Mouse (Mus musculus): ENCODE data around the gene Nup205. TPM values are rescaled to one million over a fixed set of nuclear protein-coding genes. Genes with fewer than 3 reads are reported as not detected.
A peak's percentile ranks its signal among the peaks of the same experiment; 100 is the strongest.
"Not testable (repeated sequence)": the region's sequence is repeated elsewhere in the genome, so short reads cannot be mapped to it uniquely, and the experiment has no call there.

The Nup205 gene
- polyA plus RNA-seq, 1 experiment from 2014 or later: 23.0 TPM

DNA sequence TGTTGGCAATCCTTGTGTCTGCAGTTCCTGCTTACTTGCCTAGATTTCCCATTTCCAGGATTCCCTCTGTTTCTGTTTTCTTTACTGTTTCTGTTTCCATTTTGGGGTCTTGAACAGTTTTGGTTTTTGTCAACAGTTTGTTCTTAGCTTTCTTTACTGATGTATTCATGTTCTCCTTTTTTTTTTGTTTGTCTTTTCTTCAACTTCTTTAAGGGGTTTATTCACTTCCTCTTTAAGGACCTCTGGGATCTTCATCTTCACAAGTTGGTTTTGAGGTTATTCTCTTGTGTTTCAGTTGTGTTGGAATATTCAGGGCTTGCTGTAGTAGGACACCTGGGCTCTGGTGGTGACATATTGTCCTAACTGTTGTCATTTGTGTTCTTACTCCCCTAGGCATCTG lies 22.7 kb upstream of the Nup205 start:
- H3K4me2 ChIP-seq (ENCODE audit: low read depth, low read length): no peak overlapping the region
- H3K27ac ChIP-seq (ENCODE audit: low read length): no peak overlapping the region
- H3K36me3 ChIP-seq (ENCODE audit: control insufficient read depth, insufficient read depth): no peaks in the 10 kb centered on the region
- H3K4me1 ChIP-seq (ENCODE audit: control insufficient read depth, insufficient read depth, low read length): peaks cover 4% of the 10 kb centered on the region; the same call in 1 of the 2 replicates
- no peak overlapping the region for H3K4me3 ChIP-seq (ENCODE audit: low read length)
- no peaks in the 10 kb centered on the region for H3K27me3 ChIP-seq (ENCODE audit: control insufficient read depth, insufficient read depth, low read length)
- no peak overlapping the region for H3K9ac ChIP-seq (ENCODE audit: low read length)
- ATAC-seq (replicated peaks; ENCODE audit: extremely low read depth, insufficient read depth, low FRiP score): no peak
- no peaks in the 10 kb centered on the region for H3K9me3 ChIP-seq (replicated peaks; ENCODE audit: control insufficient read depth, low read length)

DNA sequence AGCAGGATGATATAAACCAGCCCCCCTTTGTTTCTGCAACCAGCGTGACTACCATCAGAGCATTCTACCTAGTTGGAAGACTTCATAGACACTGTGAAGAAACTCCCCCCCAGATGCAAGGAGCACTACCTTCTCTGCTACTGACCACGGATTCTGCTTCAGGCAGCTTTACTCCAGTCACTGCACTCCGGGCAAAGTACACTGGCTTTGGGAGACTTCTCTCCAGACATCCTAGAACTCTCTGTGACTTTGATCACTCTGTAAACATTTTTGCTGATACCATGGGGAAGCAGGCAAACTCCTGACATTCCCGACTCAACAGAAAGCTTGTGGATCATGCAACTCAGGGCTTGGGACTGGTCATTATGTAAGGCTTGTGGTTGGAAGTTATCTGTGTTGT lies 8.0 kb upstream of the Nup205 start:
- H3K4me2 ChIP-seq (ENCODE audit: low read depth, low read length): no peak overlapping the region
- no peak overlapping the region for H3K9ac ChIP-seq (ENCODE audit: low read length)
- H3K4me3 ChIP-seq (ENCODE audit: low read length): no peak overlapping the region
- no peak overlapping the region for H3K27ac ChIP-seq (ENCODE audit: low read length)
- no peak for ATAC-seq (replicated peaks; ENCODE audit: extremely low read depth, insufficient read depth, low FRiP score)
- H3K27me3 ChIP-seq (ENCODE audit: control insufficient read depth, insufficient read depth, low read length): no peaks in the 10 kb centered on the region
- WGBS: 48% methylated on average over 4 of the region's 4 CpGs
- no peaks in the 10 kb centered on the region for H3K36me3 ChIP-seq (ENCODE audit: control insufficient read depth, insufficient read depth)
- no peaks in the 10 kb centered on the region for H3K9me3 ChIP-seq (replicated peaks; ENCODE audit: control insufficient read depth, low read length)
- no peaks in the 10 kb centered on the region for H3K4me1 ChIP-seq (ENCODE audit: control insufficient read depth, insufficient read depth, low read length)

DNA sequence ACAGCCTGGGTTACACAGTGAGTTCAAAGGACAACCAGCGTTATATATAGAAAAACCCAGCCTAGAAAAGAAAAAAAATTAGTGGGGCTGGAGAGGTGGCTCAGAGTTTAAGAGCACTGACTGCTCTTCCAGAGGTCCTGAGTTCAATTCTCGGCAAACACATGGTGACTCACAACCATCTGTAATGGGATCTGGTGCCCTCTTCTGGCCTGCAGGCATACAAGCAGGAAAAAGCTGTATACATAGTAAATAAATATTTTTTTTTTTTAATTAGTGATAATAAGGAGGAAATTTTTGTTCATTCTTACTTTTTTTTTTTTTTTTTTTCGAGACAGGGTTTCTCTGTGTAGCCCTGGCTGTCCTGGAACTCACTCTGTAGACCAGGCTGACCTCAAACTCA lies 5.2 kb upstream of the Nup205 start:
- H3K9me3 ChIP-seq (replicated peaks; ENCODE audit: control insufficient read depth, low read length); H3K9ac ChIP-seq (ENCODE audit: low read length); H3K27me3 ChIP-seq (ENCODE audit: control insufficient read depth, insufficient read depth, low read length); H3K4me2 ChIP-seq (ENCODE audit: low read depth, low read length); ATAC-seq (replicated peaks; ENCODE audit: extremely low read depth, insufficient read depth, low FRiP score); H3K4me3 ChIP-seq (ENCODE audit: low read length); H3K4me1 ChIP-seq (ENCODE audit: control insufficient read depth, insufficient read depth, low read length); H3K27ac ChIP-seq (ENCODE audit: low read length); H3K36me3 ChIP-seq (ENCODE audit: control insufficient read depth, insufficient read depth): not testable (repeated sequence)
- WGBS: 60% methylated on average over 3 of the region's 3 CpGs

DNA sequence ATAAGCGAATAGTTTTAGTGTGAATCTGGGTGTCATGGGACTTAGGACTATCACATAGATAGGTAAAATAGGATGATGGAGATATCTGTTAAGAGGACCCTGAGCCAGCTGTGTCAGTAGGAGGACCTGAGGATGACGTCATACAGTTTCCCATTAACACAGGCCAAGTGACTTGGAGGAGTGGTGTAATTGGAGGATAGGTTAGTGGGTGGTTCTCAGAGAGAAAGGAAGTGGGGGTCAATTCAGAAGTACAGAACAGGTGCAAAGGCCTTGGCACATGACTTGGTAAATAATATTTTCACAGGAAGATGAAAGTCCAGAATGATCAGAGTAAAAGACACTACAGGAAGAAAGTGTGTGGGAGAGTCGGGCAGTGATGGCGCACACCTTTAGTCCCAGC lies 4.0 kb upstream of the Nup205 start:
- no peaks in the 10 kb centered on the region for H3K36me3 ChIP-seq (ENCODE audit: control insufficient read depth, insufficient read depth)
- no peaks in the 10 kb centered on the region for H3K27me3 ChIP-seq (ENCODE audit: control insufficient read depth, insufficient read depth, low read length)
- ATAC-seq (replicated peaks; ENCODE audit: extremely low read depth, insufficient read depth, low FRiP score): no peak
- 83% methylated on average over 4 of the region's 4 CpGs for WGBS
- H3K9ac ChIP-seq (ENCODE audit: low read length): no peak overlapping the region
- H3K4me1 ChIP-seq (ENCODE audit: control insufficient read depth, insufficient read depth, low read length): 0 out of 2 replicates have a peak, but pooled peaks cover 2% of the 10 kb centered on the region
- H3K4me2 ChIP-seq (ENCODE audit: low read depth, low read length): no peak overlapping the region
- no peak overlapping the region for H3K27ac ChIP-seq (ENCODE audit: low read length)
- no peaks in the 10 kb centered on the region for H3K9me3 ChIP-seq (replicated peaks; ENCODE audit: control insufficient read depth, low read length)
- no peak overlapping the region for H3K4me3 ChIP-seq (ENCODE audit: low read length)

DNA sequence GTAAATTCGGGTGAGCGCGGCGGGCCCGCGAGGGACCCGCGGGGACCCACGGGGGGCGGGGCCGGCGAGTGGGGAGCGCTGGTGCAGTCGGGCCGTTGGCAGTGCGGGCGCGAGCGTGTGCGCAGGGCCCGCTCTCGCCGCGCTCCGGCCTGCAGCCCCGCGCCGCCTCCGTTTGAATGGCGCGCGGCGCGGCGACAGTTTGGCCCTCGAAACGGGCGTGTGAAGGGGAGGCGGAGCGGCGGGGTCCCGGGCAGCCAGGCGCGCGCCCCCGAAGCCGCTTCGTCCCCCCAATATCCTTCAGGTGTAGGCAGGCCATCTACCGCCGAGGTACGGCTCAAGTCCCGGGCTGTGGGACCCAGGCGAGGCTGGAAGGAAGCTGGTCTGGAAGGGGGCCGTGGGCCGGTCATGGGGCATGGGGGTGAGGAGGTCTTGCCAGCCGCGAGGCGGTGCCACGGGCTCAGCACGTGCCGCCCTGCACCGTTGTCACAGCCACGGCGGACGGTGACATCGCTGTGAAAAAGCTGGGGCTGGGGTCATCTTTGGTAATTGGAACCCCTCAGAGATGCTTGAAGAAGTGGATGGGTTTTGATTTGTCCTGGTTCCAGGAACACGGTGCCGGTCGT lies 540 bp downstream of the Nup205 start:
- no peaks in the 10 kb centered on the region for H3K36me3 ChIP-seq (ENCODE audit: control insufficient read depth, insufficient read depth)
- under 1% methylated on average over 69 of the region's 69 CpGs for WGBS
- peak overlapping the region; percentile 73 for H3K4me3 ChIP-seq (ENCODE audit: low read length)
- H3K9ac ChIP-seq (ENCODE audit: low read length): peak overlapping the region; percentile 85
- peak overlapping the region; percentile 92 for H3K27ac ChIP-seq (ENCODE audit: low read length)
- peak; percentile 47; the same call in 1 of the 2 replicates for ATAC-seq (replicated peaks; ENCODE audit: extremely low read depth, insufficient read depth, low FRiP score)
- H3K4me2 ChIP-seq (ENCODE audit: low read depth, low read length): peak overlapping the region; percentile 96
- no peaks in the 10 kb centered on the region for H3K9me3 ChIP-seq (replicated peaks; ENCODE audit: control insufficient read depth, low read length)
- peaks cover 8% of the 10 kb centered on the region; the same call in 1 of the 2 replicates for H3K4me1 ChIP-seq (ENCODE audit: control insufficient read depth, insufficient read depth, low read length)
- no peaks in the 10 kb centered on the region for H3K27me3 ChIP-seq (ENCODE audit: control insufficient read depth, insufficient read depth, low read length)

DNA sequence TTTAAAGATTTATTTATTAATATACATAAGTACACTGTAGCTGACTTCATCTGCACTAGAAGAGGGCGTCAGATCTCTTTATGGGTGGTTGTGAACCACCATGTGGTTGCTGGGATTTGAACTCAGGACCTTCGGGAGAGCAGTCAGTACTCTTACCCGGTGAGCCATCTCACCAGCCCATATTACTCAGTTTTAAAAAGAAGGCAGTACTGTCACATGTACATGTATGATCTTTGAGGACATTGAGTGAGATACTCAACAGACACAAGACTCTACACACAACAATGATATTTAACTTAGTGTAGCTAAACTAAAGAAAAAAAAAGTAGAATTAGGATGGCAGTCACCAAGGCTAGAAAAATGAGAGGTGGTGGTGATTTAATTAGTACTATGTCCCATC lies 2.1 kb downstream of the Nup205 start:
- H3K4me2 ChIP-seq (ENCODE audit: low read depth, low read length); H3K9me3 ChIP-seq (replicated peaks; ENCODE audit: control insufficient read depth, low read length); H3K4me3 ChIP-seq (ENCODE audit: low read length); H3K9ac ChIP-seq (ENCODE audit: low read length); H3K27me3 ChIP-seq (ENCODE audit: control insufficient read depth, insufficient read depth, low read length); ATAC-seq (replicated peaks; ENCODE audit: extremely low read depth, insufficient read depth, low FRiP score); H3K36me3 ChIP-seq (ENCODE audit: control insufficient read depth, insufficient read depth); H3K27ac ChIP-seq (ENCODE audit: low read length); H3K4me1 ChIP-seq (ENCODE audit: control insufficient read depth, insufficient read depth, low read length): not testable (repeated sequence)
- WGBS: 97% methylated on average over 3 of the region's 3 CpGs

DNA sequence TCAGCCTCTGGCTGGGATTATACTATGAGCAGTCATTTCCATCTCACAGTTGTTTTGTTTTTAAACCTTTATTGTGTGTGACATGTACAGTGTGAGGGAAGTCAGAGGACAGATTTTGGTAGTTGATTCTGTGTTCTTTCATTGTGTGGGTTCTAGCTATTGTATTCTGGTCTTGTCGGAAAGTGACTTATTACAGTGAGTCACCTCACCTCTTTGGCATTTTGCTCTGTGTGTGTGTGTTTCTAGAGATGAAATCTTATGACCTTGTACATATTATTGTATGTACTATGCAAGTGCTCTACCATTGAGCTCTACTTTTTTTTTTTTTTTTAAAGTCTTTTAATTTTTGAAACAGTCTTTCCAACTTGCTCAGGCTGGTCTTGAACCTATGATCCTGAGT lies 7.6 kb downstream of the Nup205 start:
- Histone ChIP-seq H3K36me3 (ENCODE audit: control insufficient read depth, insufficient read depth) (peaks cover 25% of the 10 kb centered on the region), H3K4me1 (ENCODE audit: control insufficient read depth, insufficient read depth, low read length) (peaks cover 6% of the 10 kb centered on the region; the same call in 1 of the 2 replicates), H3K27ac (ENCODE audit: low read length) (no peak overlapping the region), H3K4me3 (ENCODE audit: low read length) (no peak overlapping the region), H3K4me2 (ENCODE audit: low read depth, low read length) (no peak overlapping the region), H3K9ac (ENCODE audit: low read length) (no peak overlapping the region), H3K9me3 (replicated peaks; ENCODE audit: control insufficient read depth, low read length) (no peaks in the 10 kb centered on the region), H3K27me3 (ENCODE audit: control insufficient read depth, insufficient read depth, low read length) (no peaks in the 10 kb centered on the region)
- 57% methylated on average over 1 of the region's 1 CpGs for WGBS
- no peak for ATAC-seq (replicated peaks; ENCODE audit: extremely low read depth, insufficient read depth, low FRiP score)

DNA sequence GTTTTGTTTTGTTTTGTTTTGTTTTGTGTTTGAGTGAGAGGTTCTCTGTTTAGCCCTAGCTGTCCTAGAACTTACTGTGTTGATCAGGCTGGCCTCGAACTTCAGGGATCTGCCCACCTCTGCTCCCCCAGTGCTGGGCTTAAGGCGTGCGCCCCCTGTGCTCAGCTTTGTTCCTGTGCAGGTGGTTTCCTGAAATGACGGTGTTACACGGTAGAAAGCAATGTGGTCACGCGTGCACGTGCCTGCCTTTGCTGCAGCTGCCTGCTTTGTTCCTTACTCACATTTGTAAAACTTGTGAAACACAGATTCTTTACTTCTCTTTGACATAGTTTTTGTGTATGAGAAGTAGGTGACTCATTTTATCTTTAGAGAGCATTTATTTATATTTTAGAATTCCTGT lies 14.0 kb downstream of the Nup205 start:
- Histone ChIP-seq H3K4me1 (ENCODE audit: control insufficient read depth, insufficient read depth, low read length) (no peaks in the 10 kb centered on the region; the same call in 1 of the 2 replicates), H3K4me3 (ENCODE audit: low read length) (no peak overlapping the region), H3K36me3 (ENCODE audit: control insufficient read depth, insufficient read depth) (peaks cover 57% of the 10 kb centered on the region), H3K9me3 (replicated peaks; ENCODE audit: control insufficient read depth, low read length) (no peaks in the 10 kb centered on the region), H3K9ac (ENCODE audit: low read length) (no peak overlapping the region), H3K27me3 (ENCODE audit: control insufficient read depth, insufficient read depth, low read length) (no peaks in the 10 kb centered on the region), H3K4me2 (ENCODE audit: low read depth, low read length) (no peak overlapping the region), H3K27ac (ENCODE audit: low read length) (no peak overlapping the region)
- WGBS: 86% methylated on average over 8 of the region's 8 CpGs
- no peak for ATAC-seq (replicated peaks; ENCODE audit: extremely low read depth, insufficient read depth, low FRiP score)

DNA sequence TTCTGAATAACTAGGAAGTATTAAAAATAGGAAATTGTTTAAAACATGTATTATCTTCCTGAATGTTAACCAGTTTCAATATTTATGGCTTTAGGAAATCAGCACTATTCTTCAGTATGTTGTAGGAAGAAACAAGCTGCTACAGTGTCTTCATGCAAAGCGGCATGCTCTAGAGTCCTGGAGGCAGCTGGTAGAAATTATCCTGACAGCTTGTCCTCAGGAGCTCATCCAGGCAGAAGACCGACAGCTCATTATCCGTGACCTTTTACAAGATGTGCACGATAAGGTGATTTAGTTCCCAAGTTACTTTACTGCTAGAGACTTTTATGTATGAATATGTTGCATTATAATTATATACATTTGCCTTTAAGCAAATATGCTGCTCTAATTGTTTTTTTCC lies 48.5 kb downstream of the Nup205 start:
- ATAC-seq (replicated peaks; ENCODE audit: extremely low read depth, insufficient read depth, low FRiP score): no peak
- H3K4me2 ChIP-seq (ENCODE audit: low read depth, low read length): no peak overlapping the region
- H3K9ac ChIP-seq (ENCODE audit: low read length): no peak overlapping the region
- H3K27ac ChIP-seq (ENCODE audit: low read length): no peak overlapping the region
- WGBS: 92% methylated on average over 4 of the region's 4 CpGs
- H3K4me3 ChIP-seq (ENCODE audit: low read length): no peak overlapping the region
- H3K27me3 ChIP-seq (ENCODE audit: control insufficient read depth, insufficient read depth, low read length): no peaks in the 10 kb centered on the region
- H3K36me3 ChIP-seq (ENCODE audit: control insufficient read depth, insufficient read depth): peaks cover 43% of the 10 kb centered on the region
- H3K4me1 ChIP-seq (ENCODE audit: control insufficient read depth, insufficient read depth, low read length): no peaks in the 10 kb centered on the region
- no peaks in the 10 kb centered on the region for H3K9me3 ChIP-seq (replicated peaks; ENCODE audit: control insufficient read depth, low read length)
